Mouse (Mus musculus) kidney, postnatal 0 days (tissue): ENCODE measurements around the gene Hmgcr. TPM values are rescaled to one million over a fixed set of nuclear protein-coding genes. Genes with fewer than 3 reads are reported as not detected.

ENCODE experiments used
- ATAC-seq: fragments of 200-750 bp; cut with Nextera tagmentation; replicated peaks from 2 replicates; pipeline ENCODE4 v1.8.0; 2017; ENCODE audit warnings: low read depth, moderate number of reproducible peaks, moderate TSS enrichment, moderate library complexity; ENCODE audit not compliant: low FRiP score
- DNase-seq: peaks from one replicate; pipeline ENCODE4 v3.0.0-alpha.2; 2016; ENCODE audit warnings: low spot score
- H3K27ac ChIP-seq: fragments of 300-500 bp; sonication (generic); 2 replicates; pipeline ENCODE4 v1.5.1; 2014; ENCODE audit warnings: mild to moderate bottlenecking
- H3K27me3 ChIP-seq: fragments of 300-500 bp; sonication (generic); 2 replicates; pipeline ENCODE4 v1.6.1; 2014; ENCODE audit warnings: low read length, mixed read lengths; ENCODE audit not compliant: insufficient read depth
- H3K36me3 ChIP-seq: fragments of 300-500 bp; sonication (generic); 2 replicates; pipeline ENCODE4 v1.6.1; 2014; ENCODE audit warnings: low read length, mixed read lengths; ENCODE audit not compliant: insufficient read depth
- H3K4me1 ChIP-seq: fragments of 300-500 bp; sonication (generic); replicated peaks from 2 replicates; pipeline ENCODE4 v1.6.1; 2014; ENCODE audit warnings: antibody characterized with exemption, low read length, mixed read lengths; ENCODE audit not compliant: insufficient read depth
- H3K4me2 ChIP-seq: fragments of 300-500 bp; sonication (generic); 2 replicates; pipeline ENCODE4 v1.6.1; 2014; ENCODE audit warnings: mild to moderate bottlenecking, low read length, moderate library complexity, mixed read lengths
- H3K4me3 ChIP-seq: fragments of 300-500 bp; sonication (generic); replicated peaks from 2 replicates; pipeline ENCODE4 v1.5.1; 2014; ENCODE audit warnings: low read depth, low read length
- H3K9ac ChIP-seq: fragments of 300-500 bp; sonication (generic); 2 replicates; pipeline ENCODE4 v1.6.1; 2014; ENCODE audit warnings: low read depth, low read length
- H3K9me3 ChIP-seq: fragments of 300-500 bp; sonication (generic); replicated peaks from 2 replicates; pipeline ENCODE4 v1.6.1; 2016; ENCODE audit warnings: low read length, inconsistent platforms, mixed read lengths
- CTCF ChIP-seq: IDR thresholded peaks from 2 replicates; pipeline ENCODE4 v1.5.1; 2016; ENCODE audit warnings: antibody characterized with exemption, low read depth, mild to moderate bottlenecking, moderate library complexity
- WGBS: fragments of 180-500 bp; shearing (Covaris S2); extraction: QIAGEN DNeasy Blood & Tissue Kit; methylation state at CpG from one replicate; pipeline ENCODE4 v1.1.7; 2014; 5-methylcytosine and 5-hydroxymethylcytosine counted together
- polyA plus RNA-seq: library from polyadenylated mRNA; unstranded; fragments of >200 nt; fragmentation: Nextera tagmentation; extraction: Ambion mirVana; gene quantifications from 2 replicates; pipeline ENCODE4 v1.2.1, GENCODE M21; 2015

Gene Hmgcr
- 36.7 and 42.2 TPM in 2 replicates for polyA plus RNA-seq

DNA sequence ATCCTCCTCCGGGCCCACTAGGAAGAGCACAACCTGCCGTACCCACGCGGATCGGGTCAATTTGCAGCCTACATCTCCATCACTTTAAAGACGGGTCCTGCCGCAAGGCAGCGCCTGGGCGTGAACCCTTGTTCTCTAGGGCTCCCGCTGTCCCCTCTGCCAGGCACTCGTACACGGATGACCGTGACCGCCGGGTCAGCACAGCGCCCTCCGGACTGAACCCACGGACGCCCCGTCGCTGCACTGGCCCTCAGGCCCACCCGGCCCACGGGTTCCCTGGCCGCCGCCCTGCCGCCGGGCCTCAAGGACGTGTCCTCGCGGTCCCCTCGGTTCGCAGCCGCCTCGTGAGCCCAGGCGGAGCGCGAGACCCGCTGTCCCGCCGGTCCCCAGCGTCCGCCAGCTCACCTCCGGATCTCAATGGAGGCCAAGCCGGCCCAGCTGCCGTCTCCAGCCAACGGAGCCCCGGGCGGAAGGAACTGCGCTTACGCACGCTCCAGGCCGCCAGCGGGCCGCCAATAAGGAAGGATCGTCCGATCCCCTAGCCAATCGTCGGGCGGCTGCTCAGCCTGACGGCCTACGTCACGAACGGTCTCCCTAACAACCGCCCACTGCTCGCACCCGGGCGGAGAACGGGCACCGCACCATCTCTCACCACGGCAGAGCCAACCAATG, at the start of gene Hmgcr:
Gene Hmgcr (minus strand): TSS at position 531 of the 672 bp plus-strand sequence.
- H3K9me3 ChIP-seq: no peaks in the 10 kb centered on the region
- peaks cover 6% of the 10 kb centered on the region; the same call in 1 of the 2 replicates for H3K4me1 ChIP-seq
- peaks cover 5% of the 10 kb centered on the region; the same call in 1 of the 2 replicates for H3K36me3 ChIP-seq
- H3K4me2 ChIP-seq: peak within 1 kb of the TSS; percentile 83
- peak within 1 kb of the TSS; percentile 90 for H3K9ac ChIP-seq
- WGBS: under 1% methylated on average over 68 of the region's 70 CpGs
- H3K27ac ChIP-seq: peak within 1 kb of the TSS; percentile 89
- ATAC-seq (peak; percentile 100), DNase-seq (peak; percentile 98)
- peak within 1 kb of the TSS; percentile 89 for H3K4me3 ChIP-seq
- no peak; the same call in 1 of the 2 replicates for TF ChIP-seq CTCF
- H3K27me3 ChIP-seq: no peaks in the 10 kb centered on the region

DNA sequence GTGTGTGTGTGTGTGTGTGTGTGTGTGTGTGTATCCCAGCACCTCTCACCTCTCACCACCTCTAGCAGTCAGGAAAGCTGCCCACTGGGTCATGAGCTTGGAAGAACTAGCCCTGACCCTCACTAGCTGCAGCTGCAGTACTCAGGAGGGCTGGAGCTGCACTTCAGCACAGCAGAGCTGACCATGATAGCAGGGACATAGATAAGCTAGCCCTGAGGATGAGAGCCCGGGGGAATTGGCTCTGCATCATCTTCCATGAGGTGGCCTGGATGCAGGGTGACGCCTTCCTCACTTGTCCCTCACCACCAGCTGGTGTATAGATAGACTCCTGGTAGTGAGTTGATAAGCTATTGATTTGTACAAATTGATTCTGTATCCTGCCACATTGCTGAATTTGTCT, 49.3 kb upstream of the Hmgcr start:
- Histone ChIP-seq H3K4me2 (no peak overlapping the region), H3K36me3 (no peaks in the 10 kb centered on the region), H3K9ac (no peak overlapping the region), H3K9me3 (no peaks in the 10 kb centered on the region), H3K4me3 (no peak overlapping the region), H3K27me3 (no peaks in the 10 kb centered on the region), H3K27ac (no peak overlapping the region), H3K4me1 (no peaks in the 10 kb centered on the region)
- DNase-seq (no peak), ATAC-seq (no peak)
- 80% methylated on average over 2 of the region's 2 CpGs for WGBS
- no peak for TF ChIP-seq CTCF

DNA sequence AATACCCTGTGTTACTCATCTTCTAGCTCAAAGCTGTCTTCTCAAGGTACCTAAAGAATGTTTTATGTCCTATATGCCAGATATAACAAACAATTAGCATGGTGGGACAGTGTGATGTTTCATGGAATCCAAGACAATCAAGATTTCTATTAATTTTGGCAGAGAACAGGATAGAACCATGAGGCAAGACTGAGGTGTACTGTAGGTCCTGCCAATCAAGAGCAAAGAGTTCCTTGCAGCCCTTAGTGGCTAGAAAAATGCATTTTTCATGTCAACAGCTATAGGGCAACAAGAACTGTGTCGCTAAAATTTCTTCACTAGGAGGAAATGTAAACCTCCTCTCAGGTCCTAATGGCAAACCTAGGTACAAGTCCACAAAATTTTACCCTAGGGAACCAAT, 47.1 kb upstream of the Hmgcr start:
- Histone ChIP-seq H3K36me3 (no peaks in the 10 kb centered on the region), H3K9me3 (no peaks in the 10 kb centered on the region), H3K4me2 (no peak overlapping the region), H3K4me3 (no peak overlapping the region), H3K27me3 (no peaks in the 10 kb centered on the region), H3K4me1 (no peaks in the 10 kb centered on the region), H3K9ac (no peak overlapping the region), H3K27ac (no peak overlapping the region)
- TF ChIP-seq CTCF: no peak
- no peak for DNase-seq
- WGBS: 67% methylated on average over 1 of the region's 1 CpGs
- ATAC-seq: no peak

DNA sequence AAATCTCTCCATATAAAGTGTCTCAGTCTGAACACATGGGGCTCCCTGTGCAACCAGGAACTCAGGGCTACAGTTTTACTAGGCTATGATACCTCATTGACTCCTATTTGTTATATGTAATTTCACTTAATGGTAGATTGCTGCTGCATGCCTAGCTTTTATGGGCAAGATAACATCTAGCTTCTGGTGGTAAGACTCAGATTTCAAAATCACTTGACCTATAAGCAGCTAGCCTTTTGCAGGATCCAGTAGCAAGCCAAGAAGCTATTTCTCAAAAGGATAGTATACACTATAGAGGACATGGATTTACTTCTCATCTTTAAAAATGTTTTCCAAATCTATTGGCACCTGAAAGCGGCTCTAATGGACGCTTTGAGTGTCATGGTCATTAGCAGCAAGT, 45.6 kb upstream of the Hmgcr start:
- Histone ChIP-seq H3K4me1 (no peaks in the 10 kb centered on the region), H3K9me3 (no peaks in the 10 kb centered on the region), H3K36me3 (no peaks in the 10 kb centered on the region), H3K4me3 (no peak overlapping the region), H3K9ac (no peak overlapping the region), H3K27me3 (no peaks in the 10 kb centered on the region), H3K4me2 (no peak overlapping the region), H3K27ac (no peak overlapping the region)
- ATAC-seq (no peak), DNase-seq (no peak)
- TF ChIP-seq CTCF: no peak
- 80% methylated on average over 2 of the region's 2 CpGs for WGBS

DNA sequence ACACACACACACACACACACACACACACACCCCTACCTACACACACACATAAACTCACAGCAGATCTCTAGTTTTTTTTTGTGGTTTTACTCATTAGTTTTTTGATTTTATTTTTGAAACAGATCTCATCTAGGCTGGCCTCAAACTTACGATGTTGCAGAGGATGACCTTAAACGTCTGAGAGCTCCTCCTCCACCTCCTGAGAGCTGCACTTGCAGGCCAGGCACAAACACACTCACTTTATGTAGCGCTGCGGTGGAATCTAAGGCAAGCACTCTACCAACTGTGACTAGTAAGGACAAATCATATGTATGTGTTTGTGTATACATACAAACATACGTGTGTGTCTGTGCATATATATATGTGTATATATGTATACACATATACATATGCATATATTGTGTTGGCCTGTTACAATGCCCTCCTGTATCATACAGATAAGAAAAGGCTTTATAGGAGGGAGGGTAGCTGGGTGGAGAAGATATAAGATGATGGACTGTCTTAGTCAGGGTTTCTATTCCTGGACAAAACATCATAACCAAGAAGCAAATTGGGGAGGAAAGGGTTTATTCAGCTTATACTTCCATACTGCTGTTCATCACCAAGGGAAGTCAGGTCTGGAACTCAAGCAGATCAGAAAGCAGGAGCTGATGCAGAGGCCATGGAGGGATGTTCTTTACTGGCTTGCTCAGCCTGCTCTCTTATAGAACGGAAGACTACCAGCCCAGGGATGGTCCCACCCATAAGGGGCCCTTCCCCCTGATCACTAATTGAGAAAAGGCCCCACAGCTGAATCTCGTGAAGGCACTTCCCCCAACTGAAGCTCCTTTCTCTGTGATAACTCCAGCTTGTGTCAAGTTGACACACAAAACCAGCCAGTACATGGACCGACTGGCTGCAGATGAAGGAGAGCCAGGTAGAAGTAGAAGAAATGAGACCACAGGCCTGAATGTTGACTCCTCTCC, 38.8 kb upstream of the Hmgcr start:
- 72% methylated on average over 8 of the region's 8 CpGs for WGBS
- no peak overlapping the region for H3K9ac ChIP-seq

DNA sequence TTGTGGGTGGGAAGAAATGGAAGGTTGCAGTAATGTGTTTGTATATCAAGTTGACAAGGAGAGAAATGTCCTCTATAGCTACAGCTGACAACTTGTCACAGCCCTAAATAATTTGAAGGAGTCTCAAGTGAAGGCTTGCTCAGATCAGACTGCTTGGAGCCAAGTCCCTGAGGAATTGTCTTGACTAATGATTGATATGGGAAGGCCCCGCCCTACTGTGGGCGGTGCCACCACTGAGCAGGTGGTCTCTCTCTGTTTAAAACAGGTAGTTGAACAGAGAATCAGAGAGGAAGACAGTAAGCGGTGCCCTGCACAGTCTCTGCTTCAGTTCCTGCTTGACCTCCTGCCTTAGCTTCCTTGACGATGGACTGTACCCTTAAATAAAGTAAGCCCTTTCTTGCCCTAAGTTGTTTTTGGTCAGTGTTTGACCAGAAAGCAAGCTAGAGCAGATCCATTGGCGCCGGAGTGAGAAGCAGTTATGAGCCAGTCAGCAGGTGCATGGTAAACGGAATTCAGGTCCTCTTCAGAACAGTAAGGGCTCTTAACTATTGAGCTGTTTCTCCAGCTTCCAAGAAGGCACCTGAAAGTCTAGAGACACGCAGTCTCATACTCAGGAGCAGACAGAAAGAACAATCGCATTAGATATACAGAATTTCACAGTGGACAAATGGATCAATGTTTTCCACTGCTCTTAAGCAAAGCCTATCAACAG, 32.0 kb upstream of the Hmgcr start:
- no peak overlapping the region for H3K4me2 ChIP-seq
- no peaks in the 10 kb centered on the region for H3K36me3 ChIP-seq
- peak; percentile 52; the same call in 1 of the 2 replicates for ATAC-seq
- no peaks in the 10 kb centered on the region for H3K27me3 ChIP-seq
- H3K4me1 ChIP-seq: no peaks in the 10 kb centered on the region
- no peak overlapping the region for H3K27ac ChIP-seq
- 72% methylated on average over 9 of the region's 9 CpGs for WGBS
- TF ChIP-seq CTCF: no peak
- H3K4me3 ChIP-seq: no peak overlapping the region
- no peaks in the 10 kb centered on the region for H3K9me3 ChIP-seq
- no peak for DNase-seq
- H3K9ac ChIP-seq: no peak overlapping the region

More for the DNA sequence above, 38.8 kb upstream of the Hmgcr start:
- no peak for TF ChIP-seq CTCF
- H3K4me1 ChIP-seq: no peaks in the 10 kb centered on the region
- DNase-seq (no peak), ATAC-seq (no peak)
- H3K27me3 ChIP-seq: no peaks in the 10 kb centered on the region
- no peak overlapping the region for H3K4me2 ChIP-seq
- H3K36me3 ChIP-seq: no peaks in the 10 kb centered on the region
- no peak overlapping the region for H3K4me3 ChIP-seq
- H3K27ac ChIP-seq: no peak overlapping the region
- no peaks in the 10 kb centered on the region for H3K9me3 ChIP-seq
